Mouse (Mus musculus): Measurements from ENCODE around the gene D130043K22Rik. TPM values are rescaled to one million over a fixed set of nuclear protein-coding genes. Genes with fewer than 3 reads are reported as not detected.
A peak's percentile ranks its signal among the peaks of the same experiment; 100 is the strongest.

Gene D130043K22Rik
- polyA plus RNA-seq (2012; ENCODE audit: insufficient read depth, low replicate concordance), result not detected in 2 replicates

GRCm38 (mm10) chr13:24844983-24845955, at the start of gene D130043K22Rik:
TSS of gene D130043K22Rik (plus strand) at chr13:24845135.
- TF ChIP-seq FLI1 (IDR thresholded peaks at IDR 0.05; ENCODE audit: low read length) (no peak), GATA1 (IDR thresholded peaks at IDR 0.05; ENCODE audit: borderline replicate concordance, low read length) (no peak)
- peaks cover 22% of the 10 kb centered on the region for H3K27me3 ChIP-seq (replicated peaks)
- no peaks in the 10 kb centered on the region for H3K9me3 ChIP-seq
- peaks cover 9% of the 10 kb centered on the region for H3K4me1 ChIP-seq
- peaks cover 17% of the 10 kb centered on the region for H3K36me3 ChIP-seq (replicated peaks; ENCODE audit: low read length)
- H3K4me3 ChIP-seq (replicated peaks), result peak within 1 kb of the TSS; percentile 88

- H3K4me3 ChIP-seq (replicated peaks), result no peak overlapping the region
- no peaks in the 10 kb centered on the region for H3K9me3 ChIP-seq
- peaks cover 7% of the 10 kb centered on the region for H3K36me3 ChIP-seq (replicated peaks; ENCODE audit: low read length)
- TF ChIP-seq FLI1 (IDR thresholded peaks at IDR 0.05; ENCODE audit: low read length) (no peak), GATA1 (IDR thresholded peaks at IDR 0.05; ENCODE audit: borderline replicate concordance, low read length) (no peak)
- peaks cover 21% of the 10 kb centered on the region for H3K4me1 ChIP-seq
- no peaks in the 10 kb centered on the region for H3K27me3 ChIP-seq (replicated peaks)
Measured at GRCm38 (mm10) chr13:24798686-24799085, 46.2 kb upstream of the D130043K22Rik start.

GRCm38 (mm10) chr13:24799378-24799777, 45.6 kb upstream of the D130043K22Rik start:
- Histone ChIP-seq H3K9me3 (no peaks in the 10 kb centered on the region), H3K27me3 (replicated peaks) (no peaks in the 10 kb centered on the region), H3K36me3 (replicated peaks; ENCODE audit: low read length) (peaks cover 13% of the 10 kb centered on the region), H3K4me1 (peaks cover 27% of the 10 kb centered on the region), H3K4me3 (replicated peaks) (peak overlapping the region; percentile 99)
- TF ChIP-seq FLI1 (IDR thresholded peaks at IDR 0.05; ENCODE audit: low read length), result no peak
- TF ChIP-seq GATA1 (IDR thresholded peaks at IDR 0.05; ENCODE audit: borderline replicate concordance, low read length), result no peak

- TF ChIP-seq FLI1 (IDR thresholded peaks at IDR 0.05; ENCODE audit: low read length), result no peak
- no peak for TF ChIP-seq GATA1 (IDR thresholded peaks at IDR 0.05; ENCODE audit: borderline replicate concordance, low read length)
- no peaks in the 10 kb centered on the region for H3K9me3 ChIP-seq
Measured at GRCm38 (mm10) chr13:24799925-24800673, 44.8 kb upstream of the D130043K22Rik start.

GRCm38 (mm10) chr13:24800674-24801307, 44.1 kb upstream of the D130043K22Rik start:
- Histone ChIP-seq H3K36me3 (replicated peaks; ENCODE audit: low read length) (peaks cover 27% of the 10 kb centered on the region), H3K4me1 (peaks cover 40% of the 10 kb centered on the region), H3K27me3 (replicated peaks) (no peaks in the 10 kb centered on the region), H3K4me3 (replicated peaks) (peak overlapping the region; percentile 99), H3K9me3 (no peaks in the 10 kb centered on the region)
- no peak for TF ChIP-seq FLI1 (IDR thresholded peaks at IDR 0.05; ENCODE audit: low read length)
- TF ChIP-seq GATA1 (IDR thresholded peaks at IDR 0.05; ENCODE audit: borderline replicate concordance, low read length), result no peak

More at GRCm38 (mm10) chr13:24799925-24800673, 44.8 kb upstream of the D130043K22Rik start:
- H3K4me1 ChIP-seq, result peaks cover 33% of the 10 kb centered on the region
- no peaks in the 10 kb centered on the region for H3K27me3 ChIP-seq (replicated peaks)
- H3K36me3 ChIP-seq (replicated peaks; ENCODE audit: low read length), result peaks cover 20% of the 10 kb centered on the region
- H3K4me3 ChIP-seq (replicated peaks), result peak overlapping the region; percentile 99

GRCm38 (mm10) chr13:24801308-24801921, 43.5 kb upstream of the D130043K22Rik start, which contains the start of gene BC005537:
TSS of gene BC005537 (plus strand) at chr13:24801657.
- Histone ChIP-seq H3K36me3 (replicated peaks; ENCODE audit: low read length) (peaks cover 33% of the 10 kb centered on the region), H3K9me3 (no peaks in the 10 kb centered on the region), H3K4me1 (peaks cover 44% of the 10 kb centered on the region), H3K4me3 (replicated peaks) (peak within 1 kb of the TSS; percentile 99), H3K27me3 (replicated peaks) (no peaks in the 10 kb centered on the region)
- no peak for TF ChIP-seq FLI1 (IDR thresholded peaks at IDR 0.05; ENCODE audit: low read length)

- H3K36me3 ChIP-seq (replicated peaks; ENCODE audit: low read length), result peaks cover 41% of the 10 kb centered on the region
- H3K4me1 ChIP-seq, result peaks cover 47% of the 10 kb centered on the region
- peak overlapping the region; percentile 99 for H3K4me3 ChIP-seq (replicated peaks)
- H3K27me3 ChIP-seq (replicated peaks), result no peaks in the 10 kb centered on the region
- no peaks in the 10 kb centered on the region for H3K9me3 ChIP-seq
- TF ChIP-seq FLI1 (IDR thresholded peaks at IDR 0.05; ENCODE audit: low read length) (no peak), GATA1 (IDR thresholded peaks at IDR 0.05; ENCODE audit: borderline replicate concordance, low read length) (no peak)
Measured at GRCm38 (mm10) chr13:24802131-24802691, 42.7 kb upstream of the D130043K22Rik start.

GRCm38 (mm10) chr13:24803196-24803595, 41.7 kb upstream of the D130043K22Rik start:
- Histone ChIP-seq H3K4me3 (replicated peaks) (peak overlapping the region; percentile 99), H3K36me3 (replicated peaks; ENCODE audit: low read length) (peaks cover 51% of the 10 kb centered on the region)
- no peak for TF ChIP-seq GATA1 (IDR thresholded peaks at IDR 0.05; ENCODE audit: borderline replicate concordance, low read length)
- no peak for TF ChIP-seq FLI1 (IDR thresholded peaks at IDR 0.05; ENCODE audit: low read length)

GRCm38 (mm10) chr13:24806079-24806478, 38.9 kb upstream of the D130043K22Rik start:
- H3K4me1 ChIP-seq, result peaks cover 38% of the 10 kb centered on the region
- peaks cover 80% of the 10 kb centered on the region for H3K36me3 ChIP-seq (replicated peaks; ENCODE audit: low read length)
- no peak overlapping the region for H3K4me3 ChIP-seq (replicated peaks)
- H3K27me3 ChIP-seq (replicated peaks), result no peaks in the 10 kb centered on the region
- TF ChIP-seq GATA1 (IDR thresholded peaks at IDR 0.05; ENCODE audit: borderline replicate concordance, low read length), result no peak
- TF ChIP-seq FLI1 (IDR thresholded peaks at IDR 0.05; ENCODE audit: low read length), result no peak
- no peaks in the 10 kb centered on the region for H3K9me3 ChIP-seq

More at GRCm38 (mm10) chr13:24803196-24803595, 41.7 kb upstream of the D130043K22Rik start:
- Histone ChIP-seq H3K4me1 (peaks cover 46% of the 10 kb centered on the region), H3K9me3 (no peaks in the 10 kb centered on the region), H3K27me3 (replicated peaks) (no peaks in the 10 kb centered on the region)

Measured in megakaryocyte, embryonic 14.5 days (primary cell).